Mouse (Mus musculus) c-Kit-positive CD71-positive TER-119-negative erythroid progenitor cells, embryonic 14.5 days (primary cell): ENCODE data around the gene Slc25a31.
A peak's percentile ranks its signal among the peaks of the same experiment; 100 is the strongest.

Source experiments
- DNase-seq: peaks from one replicate; pipeline ENCODE4 v3.0.0-alpha.2; 2013; ENCODE audit warnings: low read depth

Slc25a31 gene

GRCm38 (mm10) chr3:40738381-40738912 lies 29.8 kb downstream of the Slc25a31 start:
- no peak for DNase-seq

DNA sequence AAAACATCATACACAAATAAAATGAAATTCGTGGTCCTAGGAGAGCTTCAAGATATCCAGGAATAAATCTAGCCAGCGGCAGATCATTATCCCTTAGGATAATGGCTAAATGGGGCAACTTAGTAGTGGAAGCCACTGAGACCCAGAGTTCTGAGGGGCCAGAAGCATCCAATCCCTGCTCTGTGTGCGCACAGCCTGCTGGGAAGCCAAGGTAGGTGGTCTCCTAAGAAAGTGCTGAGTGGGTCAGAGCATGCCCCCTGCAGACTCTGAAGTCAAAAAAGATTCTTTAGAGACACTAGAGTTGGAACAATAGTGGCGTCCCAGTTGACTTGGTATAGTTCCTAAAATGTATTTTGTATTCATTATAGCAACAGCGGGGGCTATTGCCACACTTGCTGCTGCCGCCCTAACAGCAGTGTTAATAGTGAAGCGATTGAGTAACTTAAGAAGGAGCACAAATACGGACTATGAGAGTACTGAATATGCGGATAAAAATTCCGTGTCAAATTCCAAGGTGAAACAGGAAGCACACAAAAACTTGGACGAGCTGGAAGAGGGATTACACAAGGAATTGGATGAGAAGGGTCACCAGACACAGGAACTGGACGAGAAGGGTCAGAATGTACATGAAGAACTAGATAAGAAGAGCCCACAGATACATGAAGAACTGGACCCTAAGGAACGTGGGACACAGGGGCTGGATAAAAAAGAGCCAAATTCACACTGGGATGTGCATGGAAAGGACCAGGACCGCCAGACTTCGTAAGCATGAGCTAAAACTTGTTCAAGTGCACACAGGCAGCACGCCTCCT lies 35.6 kb downstream of the Slc25a31 start, which contains the start of gene Hspa4l:
Hspa4l (plus strand) TSS at position 472 of the 812 bp plus-strand sequence.
- DNase-seq = no peak

DNA sequence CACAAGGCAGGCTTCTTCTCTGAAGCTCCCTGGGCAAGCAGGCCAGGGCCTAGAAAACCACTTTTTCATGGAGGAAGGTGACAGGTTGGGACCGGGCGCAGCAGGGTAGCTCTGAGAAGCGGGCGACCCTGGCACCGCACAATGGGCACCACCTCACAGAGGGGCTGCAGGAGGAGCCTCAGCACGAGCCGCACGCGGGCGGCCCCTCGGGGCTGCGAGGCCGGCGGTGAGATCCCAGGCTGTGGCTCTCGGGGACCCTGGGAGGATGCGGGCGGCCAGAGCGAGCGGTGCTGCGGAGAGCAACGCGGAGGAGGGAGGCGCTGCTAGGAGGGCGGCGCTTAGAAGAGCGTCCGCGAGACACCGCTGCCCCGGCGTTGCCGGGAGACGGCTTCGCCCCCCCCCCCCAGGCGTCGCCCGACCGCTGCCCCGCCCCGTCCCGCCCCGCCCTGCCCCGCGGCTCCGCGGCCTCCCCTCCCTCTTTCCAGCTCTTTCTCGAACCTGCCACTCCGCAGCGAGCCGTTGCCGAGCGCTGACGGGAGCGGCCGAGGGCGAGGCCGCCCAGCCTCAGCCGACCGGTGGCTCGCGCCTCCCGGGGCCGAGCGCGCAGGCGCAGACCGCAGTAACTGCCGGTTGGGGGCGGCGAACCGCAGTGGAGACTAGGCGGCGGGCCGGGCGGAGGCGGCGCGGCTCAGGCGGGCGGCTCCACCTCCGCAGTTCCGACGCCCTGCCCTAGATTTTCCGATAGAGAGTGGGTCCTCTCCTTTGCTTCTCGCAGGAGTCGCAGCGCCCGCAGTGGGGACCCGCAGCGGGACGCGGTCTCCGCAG lies 36.4 kb downstream of the Slc25a31 start:
- peak; percentile 80 for DNase-seq

DNA sequence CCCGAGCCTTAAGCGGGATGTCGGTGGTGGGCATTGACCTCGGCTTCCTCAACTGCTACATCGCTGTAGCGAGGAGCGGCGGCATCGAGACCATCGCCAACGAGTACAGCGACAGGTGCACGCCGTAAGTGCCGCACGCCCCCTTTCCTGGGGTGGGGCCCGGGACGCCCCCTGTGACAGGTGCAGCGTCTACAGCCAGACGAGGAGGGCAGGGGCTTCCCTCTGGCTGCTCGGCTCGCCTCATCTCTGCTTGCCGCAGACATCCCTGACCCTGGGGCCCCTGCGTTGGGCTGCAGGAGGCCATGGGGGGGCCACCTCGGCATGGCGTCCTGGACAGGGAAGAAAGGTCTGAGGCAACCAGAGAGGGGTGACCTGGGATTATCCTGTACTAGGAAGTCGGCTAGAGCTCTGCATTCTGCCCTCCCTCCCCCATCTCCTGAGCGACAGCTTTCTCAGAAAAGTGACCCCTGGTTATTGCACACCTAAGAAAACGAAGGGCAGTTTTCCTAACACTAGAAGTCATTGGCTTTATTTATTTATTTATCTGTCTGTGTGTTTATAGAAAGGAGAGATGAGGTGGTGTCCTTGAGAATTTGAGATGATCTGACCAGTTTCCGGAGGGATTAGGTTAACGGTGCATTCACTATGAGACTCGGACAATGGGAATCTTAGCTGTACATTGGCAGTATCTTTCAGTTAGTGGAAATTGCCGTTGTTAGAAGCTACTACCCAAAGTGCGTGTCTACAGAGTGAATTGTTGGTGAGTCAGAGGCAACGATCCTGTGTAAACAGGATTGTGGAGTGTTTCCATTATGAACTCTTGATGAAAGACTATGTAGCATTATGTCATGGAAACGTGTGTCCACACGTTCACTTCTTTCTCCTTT lies 37.2 kb downstream of the Slc25a31 start:
- peak; percentile 21 for DNase-seq

- DNase-seq = no peak
Observed at GRCm38 (mm10) chr3:40760746-40761145, 52.1 kb downstream of the Slc25a31 start.

DNA sequence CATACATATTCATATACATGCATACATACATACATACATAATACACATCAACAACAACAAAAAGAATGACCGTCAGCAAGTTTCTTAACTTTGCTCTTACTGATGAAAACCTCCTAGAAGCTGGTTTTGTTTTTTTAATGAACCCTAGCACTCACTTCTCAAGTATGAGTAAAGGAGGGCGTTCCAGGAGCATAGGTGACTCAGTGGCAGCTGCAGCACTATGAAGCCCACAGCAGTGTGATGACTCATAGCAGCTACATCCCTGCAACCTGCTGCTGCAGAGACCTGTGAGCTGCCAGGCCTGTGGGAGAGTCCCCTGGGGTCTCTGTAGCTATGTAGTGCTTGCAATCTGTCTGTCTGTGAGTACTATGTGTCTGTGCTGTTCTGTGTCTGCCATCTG lies 52.7 kb downstream of the Slc25a31 start:
- DNase-seq = no peak
